Mouse (Mus musculus) heart, embryonic 13.5 days (tissue): Measurements from ENCODE around the gene Nkx1-2. TPM values are rescaled to one million over a fixed set of nuclear protein-coding genes. Genes with fewer than 3 reads are reported as not detected.

Experiments used
- ATAC-seq: fragments of 200-750 bp; cut with Nextera tagmentation; 2 replicates; pipeline ENCODE4 v1.8.0; 2017; ENCODE audit warnings: moderate TSS enrichment; ENCODE audit not compliant: insufficient number of reproducible peaks, low FRiP score, low TSS enrichment; ENCODE audit errors: extremely low read depth
- H3K27ac ChIP-seq: fragments of 300-500 bp; sonication (generic); replicated peaks from 2 replicates; pipeline ENCODE4 v1.5.1; 2015; ENCODE audit warnings: moderate library complexity, mild to moderate bottlenecking, inconsistent platforms
- H3K27me3 ChIP-seq: fragments of 300-500 bp; sonication (generic); replicated peaks from 2 replicates; pipeline ENCODE4 v1.6.1; 2015; ENCODE audit warnings: mild to moderate bottlenecking, inconsistent platforms
- H3K36me3 ChIP-seq: fragments of 300-500 bp; sonication (generic); 2 replicates; pipeline ENCODE4 v1.6.1; 2015; ENCODE audit warnings: mild to moderate bottlenecking, inconsistent platforms
- H3K4me1 ChIP-seq: fragments of 300-500 bp; sonication (generic); 2 replicates; pipeline ENCODE4 v1.6.1; 2015; ENCODE audit warnings: inconsistent platforms
- H3K4me2 ChIP-seq: fragments of 300-500 bp; sonication (generic); 2 replicates; pipeline ENCODE4 v1.6.1; 2015; ENCODE audit warnings: inconsistent platforms, mild to moderate bottlenecking, moderate library complexity
- H3K4me3 ChIP-seq: fragments of 300-500 bp; sonication (generic); 2 replicates; pipeline ENCODE4 v1.5.1; 2015; ENCODE audit warnings: moderate library complexity, mild to moderate bottlenecking, inconsistent platforms
- H3K9ac ChIP-seq: fragments of 300-500 bp; sonication (generic); 2 replicates; pipeline ENCODE4 v1.6.1; 2015; ENCODE audit warnings: inconsistent platforms, mild to moderate bottlenecking, moderate library complexity
- H3K9me3 ChIP-seq: fragments of 300-500 bp; sonication (generic); 2 replicates; pipeline ENCODE4 v1.6.1; 2016; ENCODE audit warnings: inconsistent platforms
- WGBS: fragments of 180-500 bp; shearing (Covaris S2); methylation state at CpG from one replicate; pipeline ENCODE4 v1.1.7; 2015; ENCODE audit warnings: mixed read lengths; 5-methylcytosine and 5-hydroxymethylcytosine counted together
- polyA plus RNA-seq: library from polyadenylated mRNA; unstranded; fragments of >200 nt; fragmentation: Nextera tagmentation; extraction: Ambion mirVana; gene quantifications from 2 replicates; pipeline ENCODE4 v1.2.1, GENCODE M21; 2015

The Nkx1-2 gene
- polyA plus RNA-seq, 1 experiment from 2014 or later, result not detected

GRCm38 (mm10) chr7:132619975-132620918, 20.8 kb upstream of the Nkx1-2 start:
- Histone ChIP-seq H3K9ac (no peak overlapping the region), H3K27me3 (no peaks in the 10 kb centered on the region), H3K4me1 (peaks cover 9% of the 10 kb centered on the region), H3K4me3 (no peak overlapping the region), H3K4me2 (no peak overlapping the region), H3K27ac (no peak overlapping the region), H3K36me3 (no peaks in the 10 kb centered on the region), H3K9me3 (no peaks in the 10 kb centered on the region)
- no peak for ATAC-seq
- WGBS, result 82% methylated on average over 15 of the region's 15 CpGs

GRCm38 (mm10) chr7:132619549-132619948, 20.1 kb upstream of the Nkx1-2 start:
- Histone ChIP-seq H3K4me1 (peaks cover 9% of the 10 kb centered on the region), H3K27me3 (no peaks in the 10 kb centered on the region), H3K4me2 (no peak overlapping the region), H3K36me3 (no peaks in the 10 kb centered on the region), H3K4me3 (no peak overlapping the region), H3K9me3 (no peaks in the 10 kb centered on the region), H3K27ac (no peak overlapping the region), H3K9ac (no peak overlapping the region)
- no peak for ATAC-seq
- 84% methylated on average over 8 of the region's 8 CpGs for whole genome bisulfite sequencing

GRCm38 (mm10) chr7:132617021-132617564, 17.7 kb upstream of the Nkx1-2 start:
- 77% methylated on average over 5 of the region's 5 CpGs for WGBS
- Histone ChIP-seq H3K4me2 (no peak overlapping the region), H3K4me3 (no peak overlapping the region), H3K27me3 (no peaks in the 10 kb centered on the region), H3K9ac (no peak overlapping the region), H3K27ac (no peak overlapping the region), H3K36me3 (no peaks in the 10 kb centered on the region), H3K9me3 (no peaks in the 10 kb centered on the region), H3K4me1 (peaks cover 3% of the 10 kb centered on the region; the same call in 1 of the 2 replicates)
- no peak for ATAC-seq

- no peaks in the 10 kb centered on the region for H3K9me3 ChIP-seq
- no peak overlapping the region for H3K9ac ChIP-seq
- H3K4me2 ChIP-seq, result no peak overlapping the region
- no peaks in the 10 kb centered on the region for H3K36me3 ChIP-seq
- H3K4me3 ChIP-seq, result no peak overlapping the region
- WGBS, result 56% methylated on average over 6 of the region's 6 CpGs
- H3K27ac ChIP-seq, result no peak overlapping the region
- H3K27me3 ChIP-seq, result no peaks in the 10 kb centered on the region
- ATAC-seq, result no peak
- H3K4me1 ChIP-seq, result peaks cover 3% of the 10 kb centered on the region; the same call in 1 of the 2 replicates
These were observed 17.0 kb upstream of the Nkx1-2 start for GRCm38 (mm10) chr7:132616391-132616790.

- no peaks in the 10 kb centered on the region for H3K9me3 ChIP-seq
- H3K4me2 ChIP-seq, result no peak overlapping the region
- no peak overlapping the region for H3K9ac ChIP-seq
- no peak overlapping the region for H3K4me3 ChIP-seq
- WGBS, result 25% methylated on average over 3 of the region's 3 CpGs
- ATAC-seq, result no peak
- no peaks in the 10 kb centered on the region for H3K27me3 ChIP-seq
- no peaks in the 10 kb centered on the region for H3K36me3 ChIP-seq
- peaks cover 8% of the 10 kb centered on the region for H3K4me1 ChIP-seq
- no peak overlapping the region for H3K27ac ChIP-seq
These were observed 15.9 kb upstream of the Nkx1-2 start for GRCm38 (mm10) chr7:132615346-132615745.

- Histone ChIP-seq H3K36me3 (no peaks in the 10 kb centered on the region), H3K4me3 (no peak overlapping the region), H3K27me3 (peaks cover 6% of the 10 kb centered on the region), H3K27ac (no peak overlapping the region), H3K9me3 (no peaks in the 10 kb centered on the region), H3K4me2 (no peak overlapping the region), H3K4me1 (peaks cover 12% of the 10 kb centered on the region), H3K9ac (no peak overlapping the region)
- ATAC-seq, result no peak
- 94% methylated on average over 8 of the region's 8 CpGs for WGBS
These were observed 12.1 kb upstream of the Nkx1-2 start for GRCm38 (mm10) chr7:132611530-132611929.

GRCm38 (mm10) chr7:132610468-132611318, 11.3 kb upstream of the Nkx1-2 start, which contains the start of gene Lhpp:
TSS of gene Lhpp (plus strand) at chr7:132610638.
- 7% methylated on average over 44 of the region's 44 CpGs for WGBS
- no peak within 1 kb of the TSS for H3K27ac ChIP-seq
- peaks cover 12% of the 10 kb centered on the region for H3K27me3 ChIP-seq
- H3K4me2 ChIP-seq, result peak within 1 kb of the TSS; percentile 73
- peaks cover 12% of the 10 kb centered on the region for H3K4me1 ChIP-seq
- H3K4me3 ChIP-seq, result peak within 1 kb of the TSS; percentile 65
- H3K9ac ChIP-seq, result peak within 1 kb of the TSS; percentile 80
- ATAC-seq, result peak; percentile 70
- no peaks in the 10 kb centered on the region for H3K9me3 ChIP-seq
- H3K36me3 ChIP-seq, result no peaks in the 10 kb centered on the region

- no peak overlapping the region for H3K4me3 ChIP-seq
- H3K4me1 ChIP-seq, result peaks cover 8% of the 10 kb centered on the region
- H3K4me2 ChIP-seq, result no peak overlapping the region
- no peak for ATAC-seq
- no peak overlapping the region for H3K9ac ChIP-seq
- 81% methylated on average over 4 of the region's 4 CpGs for WGBS
- no peaks in the 10 kb centered on the region for H3K9me3 ChIP-seq
- H3K36me3 ChIP-seq, result no peaks in the 10 kb centered on the region
- no peak overlapping the region for H3K27ac ChIP-seq
- peaks cover 27% of the 10 kb centered on the region for H3K27me3 ChIP-seq
These were observed 9.0 kb upstream of the Nkx1-2 start for GRCm38 (mm10) chr7:132608316-132609020.

- peaks cover 5% of the 10 kb centered on the region for H3K4me1 ChIP-seq
- H3K36me3 ChIP-seq, result no peaks in the 10 kb centered on the region
- WGBS, result 53% methylated on average over 5 of the region's 5 CpGs
- no peak overlapping the region for H3K9ac ChIP-seq
- ATAC-seq, result no peak
- no peak overlapping the region for H3K27ac ChIP-seq
- H3K4me3 ChIP-seq, result no peak overlapping the region
- peaks cover 54% of the 10 kb centered on the region for H3K27me3 ChIP-seq
- H3K9me3 ChIP-seq, result no peaks in the 10 kb centered on the region
- no peak overlapping the region for H3K4me2 ChIP-seq
These were observed 6.3 kb upstream of the Nkx1-2 start for GRCm38 (mm10) chr7:132605689-132606088.

- no peak for ATAC-seq
- Histone ChIP-seq H3K9me3 (no peaks in the 10 kb centered on the region), H3K9ac (no peak overlapping the region), H3K4me2 (no peak overlapping the region), H3K4me1 (peaks cover 4% of the 10 kb centered on the region), H3K27ac (no peak overlapping the region), H3K36me3 (no peaks in the 10 kb centered on the region), H3K27me3 (peaks cover 64% of the 10 kb centered on the region), H3K4me3 (no peak overlapping the region)
- 78% methylated on average over 4 of the region's 4 CpGs for WGBS
These were observed 5.3 kb upstream of the Nkx1-2 start for GRCm38 (mm10) chr7:132604720-132605119.
